Mouse (Mus musculus) MEL (cell line): ENCODE results near the gene Olfr464. TPM values are rescaled to one million over a fixed set of nuclear protein-coding genes. Genes with fewer than 3 reads are reported as not detected.

ENCODE experiments used
- DNase-seq: peaks from one replicate; pipeline ENCODE4 v3.0.0; 2011; ENCODE audit warnings: low read depth, low spot score
- H3K27ac ChIP-seq: 2 replicates; pipeline ENCODE4 v1.5.1; 2012; ENCODE audit warnings: low read depth, mild to moderate bottlenecking, control low read depth, low read length, moderate library complexity; ENCODE audit not compliant: control insufficient read depth
- H3K27me3 ChIP-seq, 2 experiments: fragments of 150-350 bp in 1 of 2; sonication (generic) in 1 of 2; 2 replicates each; pipeline ENCODE4 v1.6.1; 2012; ENCODE audit warnings: low read length in 2 of 2, mild to moderate bottlenecking in 2 of 2, improper control_type of control experiment in 1 of 2, moderate library complexity in 1 of 2; ENCODE audit not compliant: insufficient read depth in 2 of 2, control insufficient read depth in 1 of 2
- H3K36me3 ChIP-seq, 2 experiments: 2 replicates each; pipeline ENCODE4 v1.6.1; 2012 to 2014; ENCODE audit warnings: low read length in 2 of 2, improper control_type of control experiment in 1 of 2, inconsistent platforms in 1 of 2, mild to moderate bottlenecking in 1 of 2; ENCODE audit not compliant: insufficient read depth in 2 of 2, control insufficient read depth in 1 of 2
- H3K4me1 ChIP-seq, 2 experiments: fragments of 150-350 bp in 1 of 2; sonication (generic) in 1 of 2; 2 replicates each; pipeline ENCODE4 v1.6.1; 2012; ENCODE audit warnings: low read length in 2 of 2, improper control_type of control experiment in 1 of 2, mild to moderate bottlenecking in 1 of 2; ENCODE audit not compliant: insufficient read depth in 2 of 2, control insufficient read depth in 1 of 2
- H3K4me3 ChIP-seq, 2 experiments: fragments of 150-350 bp in 1 of 2; sonication (generic) in 1 of 2; 2 replicates each; pipeline ENCODE4 v1.5.1; 2012; ENCODE audit warnings: low read depth in 2 of 2, low read length in 2 of 2, mild to moderate bottlenecking in 2 of 2, moderate library complexity in 2 of 2, control low read depth in 1 of 2, improper control_type of control experiment in 1 of 2; ENCODE audit not compliant: control insufficient read depth in 1 of 2, insufficient read depth in 1 of 2
- H3K79me2 ChIP-seq: 2 replicates; pipeline ENCODE4 v1.6.1; 2012; ENCODE audit warnings: mild to moderate bottlenecking, low read length, moderate library complexity; ENCODE audit not compliant: control insufficient read depth, poor library complexity, insufficient read depth
- H3K9ac ChIP-seq: 2 replicates; pipeline ENCODE4 v1.6.1; 2012; ENCODE audit warnings: low read depth, mild to moderate bottlenecking, control low read depth, low read length, moderate library complexity; ENCODE audit not compliant: control insufficient read depth, poor library complexity, severe bottlenecking
- H3K9me3 ChIP-seq: fragments of 150-350 bp; sonication (generic); replicated peaks from 2 replicates; pipeline ENCODE4 v1.6.1; 2012; ENCODE audit warnings: mild to moderate bottlenecking, low read length, improper control_type of control experiment, moderate library complexity; ENCODE audit not compliant: insufficient read depth
- BHLHE40 ChIP-seq: IDR thresholded peaks from 2 replicates; pipeline ENCODE4 v1.6.1; 2012; ENCODE audit warnings: low read depth, mild to moderate bottlenecking, inconsistent platforms, low read length, improper control_type of control experiment, borderline replicate concordance
- CHD2 ChIP-seq: IDR thresholded peaks from 2 replicates; pipeline ENCODE4 v1.6.1; 2011; ENCODE audit warnings: low read length, improper control_type of control experiment
- CTCF ChIP-seq, 3 experiments: IDR thresholded peaks in 2 of 3; conservative IDR thresholded peaks in 1 of 3; 2 replicates each; pipeline ENCODE4 v1.5.1; 2011 to 2012; ENCODE audit warnings: low read length in 3 of 3, low read depth in 2 of 3, mild to moderate bottlenecking in 2 of 3, improper control_type of control experiment in 1 of 3, inconsistent platforms in 1 of 3, mixed read lengths in 1 of 3, moderate library complexity in 1 of 3; ENCODE audit not compliant: control insufficient read depth in 1 of 3, insufficient read depth in 1 of 3, poor library complexity in 1 of 3, severe bottlenecking in 1 of 3
- E2F4 ChIP-seq: IDR thresholded peaks from 2 replicates; pipeline ENCODE4 v1.6.1; 2011; ENCODE audit warnings: low read depth, low read length, improper control_type of control experiment, borderline replicate concordance
- GABPA ChIP-seq: IDR thresholded peaks from 2 replicates; pipeline ENCODE4 v1.6.1; 2012; ENCODE audit warnings: low read depth, mild to moderate bottlenecking, inconsistent platforms, low read length, improper control_type of control experiment, moderate library complexity
- HCFC1 ChIP-seq: IDR thresholded peaks from 2 replicates; pipeline ENCODE4 v1.6.1; 2012; ENCODE audit warnings: low read depth, mild to moderate bottlenecking, inconsistent platforms, low read length, improper control_type of control experiment, moderate library complexity
- MAFK ChIP-seq: IDR thresholded peaks from 2 replicates; pipeline ENCODE4 v1.6.1; 2011; ENCODE audit warnings: low read depth, mild to moderate bottlenecking, low read length, improper control_type of control experiment, borderline replicate concordance
- MAX ChIP-seq: IDR thresholded peaks from 2 replicates; pipeline ENCODE4 v1.6.1; 2011; ENCODE audit warnings: low read length, improper control_type of control experiment
- MEF2A ChIP-seq: IDR thresholded peaks from 2 replicates; pipeline ENCODE4 v1.6.1; 2014; ENCODE audit warnings: low read depth, mild to moderate bottlenecking, inconsistent platforms, low read length, improper control_type of control experiment; ENCODE audit not compliant: poor library complexity, insufficient replicate concordance, severe bottlenecking; ENCODE audit errors: extremely low read depth
- MXI1 ChIP-seq: IDR thresholded peaks from 2 replicates; pipeline ENCODE4 v1.6.1; 2011; ENCODE audit warnings: mild to moderate bottlenecking, low read depth, low read length, improper control_type of control experiment
- MYB ChIP-seq: IDR thresholded peaks from 2 replicates; pipeline ENCODE4 v1.6.1; 2011; ENCODE audit warnings: mild to moderate bottlenecking, low read depth, low read length, improper control_type of control experiment
- MYC ChIP-seq: IDR thresholded peaks from 2 replicates; pipeline ENCODE4 v1.6.1; 2011; ENCODE audit warnings: low read depth, mild to moderate bottlenecking, low read length, improper control_type of control experiment, moderate library complexity
- NELFE ChIP-seq: IDR thresholded peaks from 2 replicates; pipeline ENCODE4 v1.6.1; 2011; ENCODE audit warnings: low read depth, low read length, improper control_type of control experiment
- NRF1 ChIP-seq: IDR thresholded peaks from 2 replicates; pipeline ENCODE4 v1.6.1; 2014; ENCODE audit warnings: low read depth, mild to moderate bottlenecking, inconsistent platforms, low read length, improper control_type of control experiment, moderate library complexity; ENCODE audit not compliant: poor library complexity, insufficient read depth, severe bottlenecking
- POLR2A ChIP-seq, 2 experiments: IDR thresholded peaks; 2 replicates each; pipeline ENCODE4 v1.6.1; 2011 to 2012; ENCODE audit warnings: low read length in 2 of 2, mild to moderate bottlenecking in 2 of 2, control low read depth in 1 of 2, improper control_type of control experiment in 1 of 2, low read depth in 1 of 2, moderate library complexity in 1 of 2; ENCODE audit not compliant: control insufficient read depth in 1 of 2, insufficient read depth in 1 of 2, poor library complexity in 1 of 2
- POLR2AphosphoS2 ChIP-seq: IDR thresholded peaks from 2 replicates; pipeline ENCODE4 v1.6.1; 2011; ENCODE audit warnings: low read length, improper control_type of control experiment
- POLR2AphosphoS5 ChIP-seq: IDR thresholded peaks from 2 replicates; pipeline ENCODE4 v1.6.1; 2012; ENCODE audit warnings: low read depth, borderline replicate concordance, mild to moderate bottlenecking, inconsistent platforms, low read length, moderate library complexity, mixed read lengths
- RAD21 ChIP-seq: IDR thresholded peaks from 2 replicates; pipeline ENCODE4 v1.6.1; 2011; ENCODE audit warnings: mild to moderate bottlenecking, low read depth, low read length, improper control_type of control experiment
- RCOR1 ChIP-seq: IDR thresholded peaks from 2 replicates; pipeline ENCODE4 v1.6.1; 2012; ENCODE audit warnings: low read depth, mild to moderate bottlenecking, inconsistent platforms, low read length, improper control_type of control experiment
- SMC3 ChIP-seq: IDR thresholded peaks from 2 replicates; pipeline ENCODE4 v1.6.1; 2011; ENCODE audit warnings: low read depth, low read length, improper control_type of control experiment
- TAL1 ChIP-seq: IDR thresholded peaks from 2 replicates; pipeline ENCODE4 v1.6.1; 2012; ENCODE audit warnings: mild to moderate bottlenecking, inconsistent platforms, low read length, moderate library complexity, mixed read lengths
- TBP ChIP-seq: IDR thresholded peaks from 2 replicates; pipeline ENCODE4 v1.8.0; 2011; ENCODE audit warnings: low read depth, low read length, improper control_type of control experiment
- USF1 ChIP-seq: IDR thresholded peaks from 2 replicates; pipeline ENCODE4 v1.6.1; 2014; ENCODE audit warnings: low read depth, mild to moderate bottlenecking, inconsistent platforms, low read length, improper control_type of control experiment, moderate library complexity
- USF2 ChIP-seq, 2 experiments: IDR thresholded peaks; 2 replicates each; pipeline ENCODE4 v1.6.1; 2011 to 2012; ENCODE audit warnings: improper control_type of control experiment in 2 of 2, low read length in 2 of 2, borderline replicate concordance in 1 of 2, inconsistent platforms in 1 of 2, low read depth in 1 of 2, mild to moderate bottlenecking in 1 of 2; ENCODE audit not compliant: insufficient read depth in 1 of 2
- ZC3H11A ChIP-seq: IDR thresholded peaks from 2 replicates; pipeline ENCODE4 v1.6.1; 2012; ENCODE audit warnings: low read depth, mild to moderate bottlenecking, inconsistent platforms, low read length, improper control_type of control experiment
- ZKSCAN1 ChIP-seq: IDR thresholded peaks from 2 replicates; pipeline ENCODE4 v1.6.1; 2012; ENCODE audit warnings: low read depth, mild to moderate bottlenecking, inconsistent platforms, low read length, improper control_type of control experiment, moderate library complexity
- ZMIZ1 ChIP-seq: IDR thresholded peaks from 2 replicates; pipeline ENCODE4 v1.6.1; 2012; ENCODE audit warnings: low read depth, mild to moderate bottlenecking, inconsistent platforms, low read length, improper control_type of control experiment, moderate library complexity
- polyA plus RNA-seq, 2 experiments: library from polyadenylated mRNA; stranded (reverse) in 1 of 2; unstranded in 1 of 2; fragments of >175 nt in 1 of 2; fragments of >200 nt in 1 of 2; gene quantifications; 2 replicates each; pipeline versions ENCODE4 v1.2.1 to v1.2.4; 2012; ENCODE audit warnings: low replicate concordance in 2 of 2, low read depth in 1 of 2; ENCODE audit not compliant: insufficient read length in 2 of 2, insufficient read depth in 1 of 2, missing spikeins in 1 of 2
- total RNA-seq: library from RNA; depleted of rRNA; stranded (reverse); fragments of 300-350 nt; gene quantifications from 2 replicates; pipeline ENCODE4 v1.2.3, GENCODE M21; 2012

Gene Olfr464
- total and polyA plus RNA-seq, 3 experiments = not detected

DNA sequence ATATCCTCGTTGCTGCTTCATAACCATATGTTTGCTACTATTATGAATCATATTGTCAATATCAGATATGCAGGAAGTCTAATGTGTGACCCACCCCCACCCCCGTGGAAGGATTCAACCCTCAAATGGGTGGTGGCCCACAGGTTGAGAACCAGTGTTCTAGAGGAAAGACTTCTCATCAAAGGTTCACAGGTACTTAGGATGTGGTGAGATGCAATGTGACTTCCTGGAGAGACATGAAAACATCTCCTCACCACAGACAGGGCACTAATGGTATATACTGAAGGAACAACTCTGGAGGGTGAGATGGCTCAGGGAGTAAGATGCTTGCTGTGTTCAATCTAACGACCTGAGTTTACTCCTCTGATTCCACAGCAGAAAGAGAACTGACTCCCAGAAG is 14.7 kb upstream of the Olfr464 start:
- Histone ChIP-seq H3K27me3 (peaks cover 0 to 3% of the 10 kb centered on the region in 2 experiments; a peak in 1 of 4 replicates), H3K79me2 (no peaks in the 10 kb centered on the region), H3K27ac (no peak overlapping the region), H3K9ac (no peak overlapping the region), H3K4me1 (no peaks in the 10 kb centered on the region), H3K9me3 (no peaks in the 10 kb centered on the region), H3K36me3 (no peaks in the 10 kb centered on the region), H3K4me3 (no peak overlapping the region)
- DNase-seq = no peak
- no peak for TF ChIP-seq E2F4
- TF ChIP-seq POLR2A (IDR thresholded peaks at IDR 0.05; ENCODE audit: control insufficient read depth in 1 of 2, insufficient read depth in 1 of 2, low read depth in 1 of 2, low read length in 2 of 2, poor library complexity in 1 of 2) = no peak
- no peak for TF ChIP-seq POLR2AphosphoS2
- no peak for TF ChIP-seq NELFE
- TF ChIP-seq MAX = no peak
- TF ChIP-seq MYC = no peak
- no peak for TF ChIP-seq ZMIZ1
- TF ChIP-seq MEF2A = no peak
- no peak for TF ChIP-seq SMC3
- no peak for TF ChIP-seq BHLHE40
- no peak for TF ChIP-seq USF2 (IDR thresholded peaks at IDR 0.05; ENCODE audit: borderline replicate concordance in 1 of 2, insufficient read depth in 1 of 2, low read depth in 1 of 2, low read length in 2 of 2)
- TF ChIP-seq GABPA = no peak

DNA sequence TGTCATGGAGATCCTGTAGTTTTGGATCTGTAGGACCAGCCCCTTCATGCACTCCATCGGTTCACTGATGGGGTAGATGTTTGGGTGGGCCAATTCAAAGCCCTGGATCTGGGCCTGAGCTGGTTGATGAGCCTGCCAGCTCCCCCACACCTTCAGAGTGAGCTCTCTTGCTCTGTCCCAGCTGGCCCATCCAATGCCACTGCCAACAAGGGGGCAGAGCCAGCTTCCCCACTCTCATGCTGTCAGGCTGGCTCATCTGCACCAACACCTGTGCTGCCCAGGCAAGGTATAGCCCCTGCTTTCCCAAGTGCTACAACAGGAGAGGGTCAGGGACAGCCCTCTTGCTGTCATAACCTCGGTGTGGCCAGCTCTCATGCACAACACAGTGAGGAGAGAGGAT is 13.0 kb upstream of the Olfr464 start:
- Histone ChIP-seq H3K4me3 (no peak overlapping the region), H3K4me1 (no peaks in the 10 kb centered on the region), H3K36me3 (no peaks in the 10 kb centered on the region), H3K27ac (no peak overlapping the region), H3K9me3 (no peaks in the 10 kb centered on the region), H3K9ac (no peak overlapping the region), H3K27me3 (peaks cover 0 to 3% of the 10 kb centered on the region in 2 experiments; a peak in 1 of 4 replicates), H3K79me2 (no peaks in the 10 kb centered on the region)
- TF ChIP-seq RCOR1 (no peak), TBP (no peak), MYC (no peak), POLR2A (IDR thresholded peaks at IDR 0.05; ENCODE audit: control insufficient read depth in 1 of 2, insufficient read depth in 1 of 2, low read depth in 1 of 2, low read length in 2 of 2, poor library complexity in 1 of 2) (no peak), USF1 (no peak)
- no peak for DNase-seq

DNA sequence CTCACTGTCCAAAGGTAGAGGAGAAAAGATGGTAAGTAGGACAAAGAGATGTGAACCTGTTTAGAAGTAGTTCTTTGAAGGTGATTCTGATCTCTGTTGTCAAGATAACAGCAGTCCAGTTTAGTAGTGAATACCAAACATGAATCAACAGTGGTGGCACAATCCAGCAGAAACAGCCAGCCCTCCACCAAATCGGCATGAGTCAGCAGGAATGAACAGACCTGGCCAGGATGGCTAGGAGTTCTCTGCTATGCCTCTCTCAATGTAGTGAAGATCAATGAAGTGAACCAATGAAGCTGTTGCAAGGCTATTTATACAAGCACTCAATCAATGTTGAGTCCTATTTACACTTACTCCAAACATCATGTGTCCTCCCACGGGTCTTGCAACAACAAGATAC is 9.6 kb upstream of the Olfr464 start:
- Histone ChIP-seq H3K79me2 (no peaks in the 10 kb centered on the region), H3K36me3 (no peaks in the 10 kb centered on the region)
- DNase-seq = no peak
- no peak for TF ChIP-seq MYC
- TF ChIP-seq ZC3H11A = no peak
- TF ChIP-seq NELFE = no peak
- TF ChIP-seq GABPA = no peak
- no peak for TF ChIP-seq CTCF (IDR thresholded peaks at IDR 0.05 in 2 of 3, conservative IDR thresholded peaks at IDR 0.05 in 1 of 3; ENCODE audit: control insufficient read depth in 1 of 3, insufficient read depth in 1 of 3, low read depth in 2 of 3, low read length in 3 of 3, poor library complexity in 1 of 3, severe bottlenecking in 1 of 3)
- TF ChIP-seq MYB = no peak
- TF ChIP-seq MAFK = no peak
- TF ChIP-seq POLR2AphosphoS5 = no peak
- TF ChIP-seq ZKSCAN1 = no peak
- TF ChIP-seq NRF1 = no peak
- no peak for TF ChIP-seq CHD2
- no peak for TF ChIP-seq HCFC1
- no peak for TF ChIP-seq MXI1
- no peak for TF ChIP-seq TAL1
- no peak for TF ChIP-seq RAD21

More for the DNA sequence above, 9.6 kb upstream of the Olfr464 start:
- Histone ChIP-seq H3K4me1 (no peaks in the 10 kb centered on the region), H3K27me3 (no peaks in the 10 kb centered on the region; a peak in 1 of 4 replicates), H3K4me3 (no peak overlapping the region), H3K9me3 (no peaks in the 10 kb centered on the region), H3K27ac (no peak overlapping the region), H3K9ac (no peak overlapping the region)
